Mouse (Mus musculus) liver, postnatal 0 days (tissue): ENCODE measurements around the gene Arhgef12.

Experiments
- CTCF ChIP-seq: sonication (generic); IDR thresholded peaks from 2 replicates; pipeline ENCODE4 v1.5.1; 2016; ENCODE audit warnings: antibody characterized with exemption, low read depth
- EP300 ChIP-seq: IDR thresholded peaks from 2 replicates; pipeline ENCODE4 v1.6.1; 2016; ENCODE audit warnings: antibody characterized with exemption, low read depth, mild to moderate bottlenecking

DNA sequence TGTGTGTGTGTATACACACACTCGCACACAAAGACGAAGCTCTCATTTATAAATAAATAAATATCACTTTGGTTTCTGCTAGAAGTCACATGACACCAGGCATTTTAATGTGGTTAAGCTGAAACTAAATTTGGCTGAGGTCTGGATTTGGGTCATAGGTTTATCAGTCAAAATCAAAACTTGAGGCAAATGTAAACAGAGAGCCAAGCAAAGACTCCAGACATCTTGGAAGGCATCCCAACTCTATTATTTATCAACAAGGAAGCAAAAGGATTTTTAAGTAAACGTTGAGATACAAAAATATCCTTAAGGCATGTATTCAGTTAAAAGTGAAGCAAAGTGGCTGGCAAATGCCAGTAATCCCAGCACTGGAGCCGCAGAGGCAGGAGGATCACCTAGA lies 7.8 kb upstream of the Arhgef12 start:
- TF ChIP-seq CTCF (no peak), EP300 (no peak)
